Mouse (Mus musculus) heart, postnatal 0 days (tissue): ENCODE results near the gene Cic. TPM values are rescaled to one million over a fixed set of nuclear protein-coding genes. Genes with fewer than 3 reads are reported as not detected.

ENCODE experiments used
- ATAC-seq: fragments of 200-750 bp; cut with Nextera tagmentation; 2 replicates; pipeline ENCODE4 v1.8.0; 2017; ENCODE audit warnings: low read depth, moderate number of reproducible peaks, moderate library complexity; ENCODE audit not compliant: insufficient read depth
- DNase-seq: peaks from one replicate; pipeline ENCODE4 v3.0.0-alpha.2; 2016; ENCODE audit warnings: low spot score
- H3K27ac ChIP-seq: fragments of 300-500 bp; sonication (generic); 2 replicates; pipeline ENCODE4 v1.5.1; 2014; ENCODE audit warnings: low read depth, mild to moderate bottlenecking
- H3K27me3 ChIP-seq: fragments of 300-500 bp; sonication (generic); 2 replicates; pipeline ENCODE4 v1.6.1; 2014; ENCODE audit warnings: low read length, mixed read lengths; ENCODE audit not compliant: control insufficient read depth, insufficient read depth
- H3K36me3 ChIP-seq: fragments of 300-500 bp; sonication (generic); replicated peaks from 2 replicates; pipeline ENCODE4 v1.6.1; 2014; ENCODE audit warnings: low read length, mixed read lengths; ENCODE audit not compliant: control insufficient read depth, insufficient read depth
- H3K4me1 ChIP-seq: fragments of 300-500 bp; sonication (generic); 2 replicates; pipeline ENCODE4 v1.6.1; 2014; ENCODE audit warnings: antibody characterized with exemption; ENCODE audit not compliant: control insufficient read depth, insufficient read depth
- H3K4me2 ChIP-seq: fragments of 300-500 bp; sonication (generic); 2 replicates; pipeline ENCODE4 v1.6.1; 2014; ENCODE audit warnings: low read depth, mild to moderate bottlenecking, low read length, moderate library complexity
- H3K4me3 ChIP-seq: fragments of 300-500 bp; sonication (generic); 2 replicates; pipeline ENCODE4 v1.5.1; 2014; ENCODE audit warnings: low read depth, low read length
- H3K9ac ChIP-seq: fragments of 300-500 bp; sonication (generic); replicated peaks from 2 replicates; pipeline ENCODE4 v1.6.1; 2014; ENCODE audit warnings: low read depth, low read length, mixed read lengths
- H3K9me3 ChIP-seq: fragments of 300-500 bp; sonication (generic); replicated peaks from 2 replicates; pipeline ENCODE4 v1.6.1; 2016; ENCODE audit warnings: low read length; ENCODE audit not compliant: control insufficient read depth
- CTCF ChIP-seq: IDR thresholded peaks from 2 replicates; pipeline ENCODE4 v1.5.1; 2016; ENCODE audit warnings: antibody characterized with exemption, control low read depth, low read depth
- EP300 ChIP-seq: IDR thresholded peaks from 2 replicates; pipeline ENCODE4 v1.6.1; 2016; ENCODE audit warnings: antibody characterized with exemption, low read depth
- WGBS: fragments of 180-500 bp; shearing (Covaris S2); extraction: QIAGEN DNeasy Blood & Tissue Kit; methylation state at CpG from one replicate; pipeline ENCODE4 v1.1.7; 2014; 5-methylcytosine and 5-hydroxymethylcytosine counted together
- polyA plus RNA-seq: library from polyadenylated mRNA; unstranded; fragments of >200 nt; fragmentation: Nextera tagmentation; extraction: Ambion mirVana; gene quantifications from 2 replicates; pipeline ENCODE4 v1.2.1, GENCODE M21; 2015
- total RNA-seq: library from RNA; depleted of rRNA; stranded (reverse); fragments of >200 nt; gene quantifications from 2 replicates; pipeline ENCODE4 v1.2.3, GENCODE M21; 2014; ENCODE audit warnings: low replicate concordance

Cic gene
- total and polyA plus RNA-seq, 2 experiments from 2014 or later, result 16.9 to 63.0 TPM

DNA sequence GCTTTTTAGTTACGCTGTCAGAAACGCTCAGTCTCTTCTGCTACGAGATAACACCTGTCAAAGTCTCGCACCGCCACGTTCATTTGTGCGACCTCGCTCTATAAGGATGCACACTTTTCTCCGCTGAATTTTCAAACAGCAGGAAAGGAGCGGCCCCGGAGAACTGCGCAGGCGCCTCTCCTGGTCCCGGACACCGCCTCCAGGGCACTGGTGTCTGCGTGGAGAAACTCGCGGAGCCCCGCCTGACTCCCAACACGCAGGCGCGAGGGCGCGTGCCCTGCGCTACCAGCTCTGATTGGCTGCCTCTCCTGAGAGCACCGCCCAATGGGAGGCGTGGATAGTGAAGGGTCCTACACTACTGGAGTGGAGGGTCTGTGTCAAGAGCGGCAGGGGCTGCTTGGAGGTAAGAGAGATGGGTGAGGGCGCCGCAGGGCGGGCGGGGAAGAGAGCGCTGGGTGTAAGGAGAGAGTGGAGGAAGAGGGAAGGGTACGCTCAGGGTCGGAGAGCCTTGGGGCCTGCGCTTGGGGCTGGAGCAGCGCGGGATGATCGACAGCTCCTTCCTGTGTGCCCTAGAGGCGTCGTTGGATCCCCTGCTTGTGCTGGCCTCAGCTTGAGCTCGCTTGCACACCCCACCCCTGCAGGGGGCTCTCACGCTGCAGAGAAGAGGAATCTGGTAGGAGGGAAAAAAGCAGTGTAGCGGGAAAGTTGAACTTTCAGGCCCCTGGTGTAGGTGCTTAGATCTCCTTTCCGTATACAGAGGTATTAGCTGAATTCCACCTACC is 46.2 kb upstream of the Cic start, which contains the start of gene Zfp526:
TSS of gene Zfp526 (plus strand) at position 324 of the 782 bp plus-strand sequence.
- H3K4me1 ChIP-seq, result peaks cover 20% of the 10 kb centered on the region
- H3K9ac ChIP-seq, result peak within 1 kb of the TSS; percentile 74
- H3K4me3 ChIP-seq, result peak within 1 kb of the TSS; percentile 85
- ATAC-seq (peak; percentile 92), DNase-seq (peak; percentile 96)
- TF ChIP-seq CTCF, result peak; percentile 13; the same call in 1 of the 2 replicates
- TF ChIP-seq EP300, result peak; percentile 40; the same call in 1 of the 2 replicates
- H3K9me3 ChIP-seq, result no peaks in the 10 kb centered on the region
- H3K4me2 ChIP-seq, result peak within 1 kb of the TSS; percentile 94
- peak within 1 kb of the TSS; percentile 92 for H3K27ac ChIP-seq
- H3K27me3 ChIP-seq, result no peaks in the 10 kb centered on the region
- peaks cover 27% of the 10 kb centered on the region for H3K36me3 ChIP-seq
- under 1% methylated on average over 45 of the region's 45 CpGs for WGBS

DNA sequence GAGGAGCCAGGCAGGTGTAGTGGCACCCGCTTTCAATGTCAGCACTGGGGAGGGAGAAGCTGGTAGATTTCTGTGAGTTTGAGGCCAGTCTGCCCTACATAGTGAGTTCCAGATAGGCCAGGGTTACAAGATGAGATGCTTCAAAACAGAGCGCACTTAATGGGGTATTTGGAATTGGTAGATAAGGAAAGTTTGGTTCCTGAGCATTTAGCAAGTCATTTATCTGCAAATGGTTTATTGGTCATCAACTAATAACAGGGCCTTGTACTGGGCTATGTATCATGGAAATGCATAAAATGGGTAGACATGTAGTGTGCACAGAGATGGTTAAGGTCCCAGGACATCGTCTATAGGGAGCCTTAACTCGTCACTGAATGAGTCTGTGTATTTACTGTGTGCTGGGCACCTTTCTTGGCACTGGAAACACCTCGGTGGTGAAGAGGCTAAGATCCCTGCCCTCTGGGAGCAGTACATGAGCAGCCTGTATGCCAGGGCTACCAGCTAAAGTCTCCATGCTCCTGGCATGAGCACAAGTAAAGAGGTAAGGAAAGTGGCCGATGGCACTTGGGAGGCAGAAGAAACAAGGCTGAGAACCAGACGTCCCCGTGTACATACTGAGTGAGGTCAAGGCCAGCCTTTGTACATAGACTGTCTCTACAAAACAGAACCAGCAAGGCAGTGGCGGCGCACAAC is 45.1 kb upstream of the Cic start:
- ATAC-seq (no peak), DNase-seq (no peak)
- peak overlapping the region; percentile 74; the same call in 1 of the 2 replicates for H3K9ac ChIP-seq
- 78% methylated on average over 10 of the region's 10 CpGs for WGBS
- TF ChIP-seq CTCF (no peak), EP300 (no peak)
- H3K36me3 ChIP-seq, result peaks cover 35% of the 10 kb centered on the region
- no peaks in the 10 kb centered on the region for H3K9me3 ChIP-seq
- peaks cover 20% of the 10 kb centered on the region for H3K4me1 ChIP-seq
- no peaks in the 10 kb centered on the region for H3K27me3 ChIP-seq
- H3K4me2 ChIP-seq, result peak overlapping the region; percentile 94
- peak overlapping the region; percentile 85 for H3K4me3 ChIP-seq
- no peak overlapping the region for H3K27ac ChIP-seq

GRCm38 (mm10) chr7:25227523-25228300 is 39.8 kb upstream of the Cic start:
- WGBS, result 85% methylated on average over 1 of the region's 1 CpGs

GRCm38 (mm10) chr7:25230690-25231285 is 36.7 kb upstream of the Cic start:
- 72% methylated on average over 9 of the region's 9 CpGs for WGBS
- DNase-seq, result no peak

More at GRCm38 (mm10) chr7:25227523-25228300, 39.8 kb upstream of the Cic start:
- no peak overlapping the region for H3K27ac ChIP-seq
- H3K4me1 ChIP-seq, result no peaks in the 10 kb centered on the region
- no peak for DNase-seq
- H3K9ac ChIP-seq, result no peak overlapping the region
- H3K4me2 ChIP-seq, result no peak overlapping the region
- no peak overlapping the region for H3K4me3 ChIP-seq
- ATAC-seq, result no peak
- peaks cover 87% of the 10 kb centered on the region for H3K36me3 ChIP-seq
- H3K9me3 ChIP-seq, result no peaks in the 10 kb centered on the region
- H3K27me3 ChIP-seq, result no peaks in the 10 kb centered on the region
- TF ChIP-seq EP300 (no peak), CTCF (no peak)

More at GRCm38 (mm10) chr7:25230690-25231285, 36.7 kb upstream of the Cic start:
- Histone ChIP-seq H3K4me2 (no peak overlapping the region), H3K27ac (no peak overlapping the region; the same call in 1 of the 2 replicates), H3K4me1 (peaks cover 2% of the 10 kb centered on the region), H3K9ac (no peak overlapping the region), H3K36me3 (peaks cover 82% of the 10 kb centered on the region), H3K9me3 (no peaks in the 10 kb centered on the region), H3K27me3 (no peaks in the 10 kb centered on the region), H3K4me3 (no peak overlapping the region)
- ATAC-seq, result no peak
- TF ChIP-seq EP300 (no peak), CTCF (no peak)
